Mouse (Mus musculus) thymus, adult 2 months (tissue): Measurements from ENCODE around the gene Gsta2.

Source experiments
- CTCF ChIP-seq: fragments of 200-500 bp; IDR thresholded peaks from 2 replicates; pipeline ENCODE4 v1.5.1; 2012; ENCODE audit warnings: mild to moderate bottlenecking, control low read depth, low read length, moderate library complexity, borderline replicate concordance; ENCODE audit not compliant: control insufficient read depth, poor library complexity, insufficient read depth; ENCODE audit errors: extremely low read depth
- POLR2A ChIP-seq: fragments of 200-500 bp; IDR thresholded peaks from 2 replicates; pipeline ENCODE4 v1.6.1; 2012; ENCODE audit warnings: mild to moderate bottlenecking, low read length, control low read depth, moderate library complexity; ENCODE audit not compliant: control insufficient read depth, poor library complexity, insufficient read depth; ENCODE audit errors: extremely low read depth

- TF ChIP-seq POLR2A (no peak), CTCF (no peak)
Observed at GRCm38 (mm10) chr9:78377546-78377945, 22.0 kb upstream of the Gsta2 start.
